In the genomic region with DNA sequence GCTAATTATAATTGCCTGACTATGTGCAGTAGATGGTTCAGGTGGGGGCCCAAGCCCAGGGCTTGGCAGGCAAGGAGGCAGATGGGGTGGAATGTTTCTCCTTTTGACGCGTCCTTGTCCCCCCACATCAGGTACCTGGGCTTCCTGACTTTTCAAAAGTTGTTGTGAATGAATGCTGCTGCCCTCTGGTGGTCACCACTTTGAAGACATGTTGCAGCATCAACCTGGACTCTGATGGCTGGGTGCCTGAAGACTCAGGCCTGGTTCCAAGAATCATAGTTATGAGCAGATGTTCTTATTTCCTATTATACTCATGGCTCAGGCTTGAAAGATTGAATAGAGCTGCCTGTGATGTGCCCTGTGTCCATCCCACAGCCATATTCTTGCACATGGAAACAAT, we compare ENCODE assay signal across 8 mouse cellular contexts.
A peak's percentile ranks its signal among the peaks of the same experiment; 100 is the strongest.
DNase-seq lines count a peak whose midpoint lies in the region; ATAC-seq and TF ChIP-seq lines count a peak whose summit lies in the region.

No protein-coding gene starts in this region.

- intact Hi-C loops in heart, adult 2 months (cut with DNase I), result no loop called here
- intact Hi-C loops in left cerebral cortex, postnatal 14 days (cut with DNase I), result no loop called here

- no peaks in the 10 kb centered on the region for H3K27me3 ChIP-seq in heart, adult 2 months (ENCODE audit: control insufficient read depth, insufficient read depth, low read length)
- H3K27me3 ChIP-seq in heart, embryonic 10.5 days (ENCODE audit: insufficient read depth, poor library complexity, severe bottlenecking), result no peaks in the 10 kb centered on the region
- H3K27me3 ChIP-seq in midbrain, embryonic 13.5 days, result no peaks in the 10 kb centered on the region

- 49% methylated on average over 2 of the region's 2 CpGs for WGBS in heart, adult 2 months
- 46% methylated on average over 2 of the region's 2 CpGs for WGBS in heart, embryonic 10.5 days
- WGBS in midbrain, embryonic 13.5 days, result 54% methylated on average over 2 of the region's 2 CpGs

- H3K4me3 ChIP-seq in heart, adult 2 months, result no peak overlapping the region
- no peak overlapping the region for H3K4me3 ChIP-seq in heart, embryonic 10.5 days
- H3K4me3 ChIP-seq in midbrain, embryonic 13.5 days (replicated peaks), result no peak overlapping the region

- H3K79me2 ChIP-seq in heart, adult 2 months (replicated peaks; ENCODE audit: control insufficient read depth, insufficient read depth, low read length), result no peaks in the 10 kb centered on the region

- ATAC-seq in midbrain, embryonic 13.5 days, result no peak

- no peak overlapping the region for H3K9ac ChIP-seq in heart, adult 2 months (ENCODE audit: low read depth, low read length)
- no peak overlapping the region for H3K9ac ChIP-seq in midbrain, embryonic 13.5 days (replicated peaks)

- H3K36me3 ChIP-seq in heart, adult 2 months (ENCODE audit: control insufficient read depth, insufficient read depth, low read length), result no peaks in the 10 kb centered on the region
- no peaks in the 10 kb centered on the region for H3K36me3 ChIP-seq in heart, embryonic 10.5 days
- H3K36me3 ChIP-seq in midbrain, embryonic 13.5 days, result no peaks in the 10 kb centered on the region

- TF ChIP-seq EP300 in heart, adult 2 months (IDR thresholded peaks at IDR 0.05; ENCODE audit: insufficient read depth, low read depth, low read length), result no peak

- no peaks in the 10 kb centered on the region for H3K9me3 ChIP-seq in heart, embryonic 10.5 days
- H3K9me3 ChIP-seq in midbrain, embryonic 13.5 days, result no peaks in the 10 kb centered on the region

- no peak for TF ChIP-seq POLR2A in heart, adult 2 months (IDR thresholded peaks at IDR 0.05; ENCODE audit: insufficient read depth, low read depth, low read length)

- no peak overlapping the region for H3K4me2 ChIP-seq in midbrain, embryonic 13.5 days (replicated peaks)

- DNase-seq in heart, adult 2 months, result peak in 1 of 2 experiments; percentile 25
- no peak for DNase-seq in heart, embryonic 10.5 days (ENCODE audit: low spot score)
- peak; percentile 0 to 10 for DNase-seq in urinary bladder, postnatal 36 days (ENCODE audit: low spot score in 2 of 2)
- DNase-seq in urinary bladder, postnatal 10 days (ENCODE audit: low spot score), result no peak
- peak; percentile 2 to 24 for DNase-seq in cerebellum, postnatal 36 days
- DNase-seq in left cerebral cortex, postnatal 14 days (ENCODE audit: low spot score in 2 of 2), result peak; percentile 7 to 28
- peak; percentile 19 for DNase-seq in right cerebral cortex, postnatal 14 days

- H3K4me1 ChIP-seq in heart, adult 2 months (ENCODE audit: control insufficient read depth, insufficient read depth, low read length), result no peaks in the 10 kb centered on the region
- no peaks in the 10 kb centered on the region for H3K4me1 ChIP-seq in heart, embryonic 10.5 days
- no peaks in the 10 kb centered on the region for H3K4me1 ChIP-seq in midbrain, embryonic 13.5 days (replicated peaks)

- TF ChIP-seq CTCF in heart, adult 2 months (IDR thresholded peaks at IDR 0.05), result peak; percentile 58

- no peak overlapping the region for H3K27ac ChIP-seq in heart, adult 2 months
- no peak overlapping the region for H3K27ac ChIP-seq in heart, embryonic 10.5 days
- H3K27ac ChIP-seq in midbrain, embryonic 13.5 days, result no peak overlapping the region

Comparison
In these comparisons a context has a peak if more than half of its experiments do, and no peak if none do; other contexts are left out.
1. DNase-seq: peak in urinary bladder, postnatal 36 days (2 of 2), cerebellum, postnatal 36 days (2 of 2), left cerebral cortex, postnatal 14 days (2 of 2) and right cerebral cortex, postnatal 14 days (single experiment); none in heart, embryonic 10.5 days (single experiment) and urinary bladder, postnatal 10 days (single experiment).